Mouse (Mus musculus) midbrain, embryonic 12.5 days (tissue): ENCODE data around the gene Slc25a44. TPM values are rescaled to one million over a fixed set of nuclear protein-coding genes. Genes with fewer than 3 reads are reported as not detected.

ENCODE experiments used
- microRNA-seq: library from miRNA; unstranded; fragments of <30 nt; microRNA quantifications from one replicate; pipeline ENCODE4, GENCODE M21; 2017
- polyA plus RNA-seq: library from polyadenylated mRNA; unstranded; fragments of >200 nt; fragmentation: Nextera tagmentation; extraction: Ambion mirVana; gene quantifications from 2 replicates; pipeline ENCODE4 v1.2.1, GENCODE M21; 2016

Gene Slc25a44
- polyA plus RNA-seq, 1 experiment from 2014 or later, result 23.6 TPM

Small RNA genes within 50 kb of the gene (microRNA-seq; reads per million reads assigned to microRNA genes)
- gene Mir7011, result not detected

Other genes with a start within 250 kb of the Slc25a44 start
- 0.26 TPM in 1 of 2 replicates, not detected in the other for gene Rhbg, start 170.4 kb downstream of the Slc25a44 start, polyA plus RNA-seq
- not detected in 2 replicates for gene Gm38392, start 137.9 kb downstream of the Slc25a44 start, polyA plus RNA-seq
- gene Tsacc, start 128.1 kb downstream of the Slc25a44 start, polyA plus RNA-seq, result 10.9 and 12.8 TPM in 2 replicates
- gene Cct3, start 128.0 kb downstream of the Slc25a44 start, polyA plus RNA-seq, result 606 and 646 TPM in 2 replicates
- 104 and 128 TPM in 2 replicates for gene Glmp, start 100.1 kb downstream of the Slc25a44 start, polyA plus RNA-seq
- 1.9 and 2.3 TPM in 2 replicates for gene Tmem79, start 89.0 kb downstream of the Slc25a44 start, polyA plus RNA-seq
- 94.1 and 101 TPM in 2 replicates for gene Smg5, start 88.9 kb downstream of the Slc25a44 start, polyA plus RNA-seq
- gene Paqr6, start 60.6 kb downstream of the Slc25a44 start, polyA plus RNA-seq, result 0.82 and 0.89 TPM in 2 replicates
- 0.10 TPM in 1 of 2 replicates, not detected in the other for gene Bglap3, start 52.4 kb downstream of the Slc25a44 start, polyA plus RNA-seq
- gene Bglap2, start 46.4 kb downstream of the Slc25a44 start, polyA plus RNA-seq, result not detected in 2 replicates
- not detected in 2 replicates for gene Bglap, start 40.7 kb downstream of the Slc25a44 start, polyA plus RNA-seq
- 100.0 and 101 TPM in 2 replicates for gene Pmf1, start 14.8 kb downstream of the Slc25a44 start, polyA plus RNA-seq
- 19.3 and 20.3 TPM in 2 replicates for gene Sema4a, start 36.0 kb upstream of the Slc25a44 start, polyA plus RNA-seq
- 34.3 and 42.8 TPM in 2 replicates for gene Lmna, start 84.8 kb upstream of the Slc25a44 start, polyA plus RNA-seq
- 47.8 and 49.9 TPM in 2 replicates for gene Mex3a, start 107.3 kb upstream of the Slc25a44 start, polyA plus RNA-seq
- 0.21 and 0.47 TPM in 2 replicates for gene Rab25, start 123.2 kb upstream of the Slc25a44 start, polyA plus RNA-seq
- 137 and 152 TPM in 2 replicates for gene Lamtor2, start 127.9 kb upstream of the Slc25a44 start, polyA plus RNA-seq
- gene Ubqln4, start 128.6 kb upstream of the Slc25a44 start, polyA plus RNA-seq, result 64.7 and 71.2 TPM in 2 replicates
- 132 and 137 TPM in 2 replicates for gene Ssr2, start 150.7 kb upstream of the Slc25a44 start, polyA plus RNA-seq
- gene Arhgef2, start 180.8 kb upstream of the Slc25a44 start, polyA plus RNA-seq, result 143 and 150 TPM in 2 replicates
- not detected in 2 replicates for gene Rxfp4, start 228.0 kb upstream of the Slc25a44 start, polyA plus RNA-seq